Mouse (Mus musculus): ENCODE results near the gene Crim1.
A peak's percentile ranks its signal among the peaks of the same experiment; 100 is the strongest.

Gene Crim1

GRCm38 (mm10) chr17:78199626-78200560, at the start of gene Crim1:
Gene Crim1 (plus strand): TSS chr17:78200248.
- DNase-seq = peak; percentile 91

- no peak for DNase-seq
These were observed 48.4 kb upstream of the Crim1 start for GRCm38 (mm10) chr17:78151479-78152282.

- DNase-seq = peak; percentile 69
These were observed 36.8 kb upstream of the Crim1 start for GRCm38 (mm10) chr17:78163278-78163677.

- DNase-seq = no peak
These were observed 36.3 kb upstream of the Crim1 start for GRCm38 (mm10) chr17:78163724-78164236.

- DNase-seq = no peak
These were observed 34.2 kb upstream of the Crim1 start for GRCm38 (mm10) chr17:78165855-78166254.

- DNase-seq = no peak
These were observed 33.5 kb upstream of the Crim1 start for GRCm38 (mm10) chr17:78166566-78166965.

- DNase-seq = no peak
These were observed 27.7 kb upstream of the Crim1 start for GRCm38 (mm10) chr17:78172371-78172770.

- DNase-seq = no peak
These were observed 19.3 kb upstream of the Crim1 start for GRCm38 (mm10) chr17:78180766-78181165.

- no peak for DNase-seq
These were observed 3.9 kb upstream of the Crim1 start for GRCm38 (mm10) chr17:78196184-78196583.

- DNase-seq = peak; percentile 81
These were observed 2.9 kb upstream of the Crim1 start for GRCm38 (mm10) chr17:78197111-78197510.

GRCm38 (mm10) chr17:78198140-78198539, 1.9 kb upstream of the Crim1 start:
- DNase-seq = no peak

GRCm38 (mm10) chr17:78198820-78199219, 1.2 kb upstream of the Crim1 start:
- no peak for DNase-seq

- DNase-seq = no peak
These were observed 820 bp upstream of the Crim1 start for GRCm38 (mm10) chr17:78199231-78199625.

GRCm38 (mm10) chr17:78200561-78201220, 643 bp downstream of the Crim1 start:
- peak; percentile 75 for DNase-seq

GRCm38 (mm10) chr17:78201221-78202058, 1.4 kb downstream of the Crim1 start:
- DNase-seq = peak; percentile 64

GRCm38 (mm10) chr17:78202221-78202620, 2.2 kb downstream of the Crim1 start:
- DNase-seq = no peak

- no peak for DNase-seq
These were observed 2.7 kb downstream of the Crim1 start for GRCm38 (mm10) chr17:78202756-78203155.

- no peak for DNase-seq
These were observed 3.4 kb downstream of the Crim1 start for GRCm38 (mm10) chr17:78203478-78203877.

GRCm38 (mm10) chr17:78206421-78206820, 6.4 kb downstream of the Crim1 start:
- peak; percentile 73 for DNase-seq

- DNase-seq = no peak
These were observed 7.2 kb downstream of the Crim1 start for GRCm38 (mm10) chr17:78207246-78207645.

GRCm38 (mm10) chr17:78208805-78209204, 8.8 kb downstream of the Crim1 start:
- DNase-seq = no peak

GRCm38 (mm10) chr17:78209646-78210045, 9.6 kb downstream of the Crim1 start:
- no peak for DNase-seq

Measured in kidney, postnatal 10 days (tissue).